9 mouse cellular contexts compared by ENCODE assay signal in genomic region chr17:3273108-3274091, GRCm38 (mm10). TPM values are rescaled to one million over a fixed set of nuclear protein-coding genes. Genes with fewer than 3 reads are reported as not detected.
DNase-seq lines count a peak whose midpoint lies in the region; ATAC-seq lines count a peak whose summit lies in the region.
"Had no signal": no experiment of that assay in that cellular context is flagged by ENCODE, and none has a peak within 500 bp of the region (broad histone marks: within the 10 kb centered on the region; RNA-seq: fewer than 3 reads in every experiment).

No protein-coding gene starts in this region.

- H3K9ac ChIP-seq in forebrain, embryonic 16.5 days (replicated peaks; ENCODE audit: low read depth, low read length): no peak overlapping the region

- 48% methylated on average over 22 of the region's 22 CpGs for WGBS in forebrain, embryonic 16.5 days

- no peak overlapping the region for H3K4me3 ChIP-seq in forebrain, embryonic 16.5 days (replicated peaks; ENCODE audit: low read length)
- H3K4me3 ChIP-seq: erythroblast, embryonic 14.5 days had no signal

- H3K9me3 ChIP-seq in forebrain, embryonic 16.5 days (ENCODE audit: control insufficient read depth, low read length): no peaks in the 10 kb centered on the region

- no peaks in the 10 kb centered on the region for H3K27me3 ChIP-seq in forebrain, embryonic 16.5 days (replicated peaks; ENCODE audit: control insufficient read depth, insufficient read depth, low read length)

- no peak overlapping the region for H3K27ac ChIP-seq in forebrain, embryonic 16.5 days (ENCODE audit: low read length)

- intact Hi-C loops in heart, postnatal 25 days (cut with DNase I): loop anchor here (2.0 to 5.0 kb wide), 2 partner anchors 173 to 234 kb away; no protein-coding TSS in a partner anchor

- peak; percentile 73 for DNase-seq in ES-CJ7 (ENCODE audit: low read depth, low spot score)
- peak; percentile 64 for DNase-seq in cerebellum, adult 11-12 months
- DNase-seq in heart, postnatal 25 days (ENCODE audit: low spot score): peak; percentile 42
- peak; percentile 81 to 89 for DNase-seq in layer of hippocampus, adult 18-20 months (ENCODE audit: low spot score in 2 of 2)
- DNase-seq in lung, adult 18-20 months: peak; percentile 67 to 76
- peak; percentile 92 for DNase-seq in testis, postnatal 10 days (ENCODE audit: low spot score)

- H3K4me2 ChIP-seq in forebrain, embryonic 16.5 days (ENCODE audit: low read length): no peak overlapping the region

- no peaks in the 10 kb centered on the region for H3K36me3 ChIP-seq in forebrain, embryonic 16.5 days (ENCODE audit: control insufficient read depth, insufficient read depth)

- peaks cover 16% of the 10 kb centered on the region for H3K4me1 ChIP-seq in forebrain, embryonic 16.5 days (replicated peaks; ENCODE audit: control insufficient read depth, insufficient read depth, low read length)

- ATAC-seq in forebrain, embryonic 16.5 days: peak; percentile 79
- peak; percentile 51; the same call in 1 of the 2 replicates for ATAC-seq in neutrophil, adult 5-6 weeks (ENCODE audit: extremely low read depth, insufficient number of reproducible peaks, low FRiP score, poor library complexity, severe bottlenecking)

RNA-seq across cellular contexts. Expression of gene Tiam2, which starts 53.0 kb away (rescaled TPM):
- 137 and 155 TPM in 2 replicates for polyA plus RNA-seq in forebrain, embryonic 16.5 days (2015; fragmentation: Nextera tagmentation; extraction: Ambion mirVana)
- total RNA-seq in heart, postnatal 25 days (2021): 1 to 10 TPM; 2.0 to 2.3 TPM
- 10 to 100 TPM; 35.2 to 37.1 TPM for total RNA-seq in layer of hippocampus, adult 18-20 months (2021)
- total RNA-seq in neutrophil, adult 5-6 weeks (2017): 11.2 and 12.2 TPM in 2 replicates
- polyA plus RNA-seq: erythroblast, embryonic 14.5 days had no signal

Comparison
In these comparisons a context has a peak if more than half of its experiments do, and no peak if none do; other contexts are left out.
1. DNase-seq: peak in every context shown above with its lines; median percentile 92 in testis, postnatal 10 days; 85 in layer of hippocampus, adult 18-20 months; 73 in ES-CJ7; 72 in lung, adult 18-20 months; 64 in cerebellum, adult 11-12 months; 42 in heart, postnatal 25 days.